Mouse (Mus musculus): ENCODE results near the gene Slc26a3. TPM values are rescaled to one million over a fixed set of nuclear protein-coding genes. Genes with fewer than 3 reads are reported as not detected.

Gene Slc26a3
- polyA plus RNA-seq, 1 experiment from 2014 or later = 0.05 TPM

GRCm38 (mm10) chr12:31380878-31381277 is 9.8 kb upstream of the Slc26a3 start:
- Histone ChIP-seq H3K4me3 (replicated peaks) (no peak overlapping the region), H3K9ac (no peak overlapping the region), H3K36me3 (no peaks in the 10 kb centered on the region), H3K4me2 (no peak overlapping the region), H3K27ac (no peak overlapping the region), H3K27me3 (no peaks in the 10 kb centered on the region), H3K9me3 (replicated peaks) (no peaks in the 10 kb centered on the region), H3K4me1 (peaks cover 9% of the 10 kb centered on the region)
- 20% methylated on average over 2 of the region's 2 CpGs for WGBS
- no peak for ATAC-seq (replicated peaks; ENCODE audit: low FRiP score)

GRCm38 (mm10) chr12:31382451-31382850 is 8.2 kb upstream of the Slc26a3 start:
- Histone ChIP-seq H3K9me3 (replicated peaks) (no peaks in the 10 kb centered on the region), H3K27me3 (no peaks in the 10 kb centered on the region), H3K36me3 (no peaks in the 10 kb centered on the region), H3K4me3 (replicated peaks) (no peak overlapping the region), H3K4me1 (no peaks in the 10 kb centered on the region), H3K4me2 (no peak overlapping the region), H3K27ac (no peak overlapping the region), H3K9ac (no peak overlapping the region)
- no peak for ATAC-seq (replicated peaks; ENCODE audit: low FRiP score)
- WGBS = 50% methylated on average over 2 of the region's 2 CpGs

GRCm38 (mm10) chr12:31387303-31387702 is 3.4 kb upstream of the Slc26a3 start:
- no peak overlapping the region for H3K4me2 ChIP-seq
- no peak overlapping the region for H3K9ac ChIP-seq
- no peaks in the 10 kb centered on the region for H3K27me3 ChIP-seq
- no peak overlapping the region for H3K27ac ChIP-seq
- H3K4me1 ChIP-seq = no peaks in the 10 kb centered on the region
- no peaks in the 10 kb centered on the region for H3K9me3 ChIP-seq (replicated peaks)
- 50% methylated on average over 3 of the region's 3 CpGs for whole genome bisulfite sequencing
- H3K36me3 ChIP-seq = no peaks in the 10 kb centered on the region
- H3K4me3 ChIP-seq (replicated peaks) = no peak overlapping the region
- ATAC-seq (replicated peaks; ENCODE audit: low FRiP score) = no peak

GRCm38 (mm10) chr12:31391696-31392095 is 1.0 kb downstream of the Slc26a3 start:
- WGBS = 84% methylated on average over 12 of the region's 12 CpGs

GRCm38 (mm10) chr12:31395895-31396294 is 5.2 kb downstream of the Slc26a3 start:
- Histone ChIP-seq H3K36me3 (no peaks in the 10 kb centered on the region), H3K4me3 (replicated peaks) (no peak overlapping the region), H3K4me1 (no peaks in the 10 kb centered on the region), H3K27ac (no peak overlapping the region), H3K27me3 (no peaks in the 10 kb centered on the region), H3K9me3 (replicated peaks) (no peaks in the 10 kb centered on the region), H3K9ac (no peak overlapping the region), H3K4me2 (no peak overlapping the region)
- 94% methylated on average over 1 of the region's 1 CpGs for WGBS
- ATAC-seq (replicated peaks; ENCODE audit: low FRiP score) = no peak

More at GRCm38 (mm10) chr12:31391696-31392095, 1.0 kb downstream of the Slc26a3 start:
- Histone ChIP-seq H3K27ac (no peak overlapping the region), H3K4me3 (replicated peaks) (no peak overlapping the region), H3K9me3 (replicated peaks) (no peaks in the 10 kb centered on the region), H3K27me3 (no peaks in the 10 kb centered on the region), H3K4me1 (no peaks in the 10 kb centered on the region), H3K36me3 (no peaks in the 10 kb centered on the region), H3K9ac (no peak overlapping the region), H3K4me2 (no peak overlapping the region)
- no peak for ATAC-seq (replicated peaks; ENCODE audit: low FRiP score)

- H3K4me1 ChIP-seq = no peaks in the 10 kb centered on the region
- no peak overlapping the region for H3K27ac ChIP-seq
- no peaks in the 10 kb centered on the region for H3K36me3 ChIP-seq
- no peak for ATAC-seq (replicated peaks; ENCODE audit: low FRiP score)
- 80% methylated on average over 4 of the region's 4 CpGs for WGBS
- H3K9me3 ChIP-seq (replicated peaks) = no peaks in the 10 kb centered on the region
- H3K27me3 ChIP-seq = no peaks in the 10 kb centered on the region
- no peak overlapping the region for H3K4me3 ChIP-seq (replicated peaks)
- no peak overlapping the region for H3K9ac ChIP-seq
- no peak overlapping the region for H3K4me2 ChIP-seq
Observed at GRCm38 (mm10) chr12:31397709-31398108, 7.0 kb downstream of the Slc26a3 start.

- no peak for ATAC-seq (replicated peaks; ENCODE audit: low FRiP score)
- Histone ChIP-seq H3K4me3 (replicated peaks) (no peak overlapping the region), H3K9me3 (replicated peaks) (no peaks in the 10 kb centered on the region), H3K4me1 (no peaks in the 10 kb centered on the region), H3K4me2 (no peak overlapping the region), H3K27me3 (no peaks in the 10 kb centered on the region), H3K27ac (no peak overlapping the region), H3K36me3 (no peaks in the 10 kb centered on the region), H3K9ac (no peak overlapping the region)
- 60% methylated on average over 1 of the region's 1 CpGs for WGBS
Observed at GRCm38 (mm10) chr12:31400821-31401220, 10.2 kb downstream of the Slc26a3 start.

- Histone ChIP-seq H3K4me2 (no peak overlapping the region), H3K4me1 (no peaks in the 10 kb centered on the region), H3K4me3 (replicated peaks) (no peak overlapping the region), H3K9ac (no peak overlapping the region), H3K27ac (no peak overlapping the region), H3K9me3 (replicated peaks) (no peaks in the 10 kb centered on the region), H3K27me3 (no peaks in the 10 kb centered on the region), H3K36me3 (no peaks in the 10 kb centered on the region)
- WGBS = 89% methylated on average over 6 of the region's 6 CpGs
- ATAC-seq (replicated peaks; ENCODE audit: low FRiP score) = no peak
Observed at GRCm38 (mm10) chr12:31401930-31402329, 11.3 kb downstream of the Slc26a3 start.

- no peak for ATAC-seq (replicated peaks; ENCODE audit: low FRiP score)
- Histone ChIP-seq H3K36me3 (no peaks in the 10 kb centered on the region), H3K27me3 (no peaks in the 10 kb centered on the region), H3K4me3 (replicated peaks) (no peak overlapping the region), H3K4me1 (no peaks in the 10 kb centered on the region), H3K9ac (no peak overlapping the region), H3K4me2 (no peak overlapping the region), H3K9me3 (replicated peaks) (no peaks in the 10 kb centered on the region), H3K27ac (no peak overlapping the region)
- 76% methylated on average over 5 of the region's 5 CpGs for WGBS
Observed at GRCm38 (mm10) chr12:31404575-31405240, 14.0 kb downstream of the Slc26a3 start.

GRCm38 (mm10) chr12:31415971-31416370 is 25.3 kb downstream of the Slc26a3 start:
- no peak for ATAC-seq (replicated peaks; ENCODE audit: low FRiP score)
- no peaks in the 10 kb centered on the region for H3K36me3 ChIP-seq
- WGBS = 72% methylated on average over 2 of the region's 2 CpGs
- H3K27me3 ChIP-seq = 0 out of 2 replicates have a peak, but pooled peaks cover 2% of the 10 kb centered on the region
- H3K27ac ChIP-seq = no peak overlapping the region
- H3K4me2 ChIP-seq = no peak overlapping the region
- H3K9me3 ChIP-seq (replicated peaks) = no peaks in the 10 kb centered on the region
- no peak overlapping the region for H3K4me3 ChIP-seq (replicated peaks)
- no peak overlapping the region for H3K9ac ChIP-seq
- no peaks in the 10 kb centered on the region for H3K4me1 ChIP-seq

- no peak overlapping the region for H3K4me3 ChIP-seq (replicated peaks)
Observed at GRCm38 (mm10) chr12:31421901-31422574, 31.4 kb downstream of the Slc26a3 start.

GRCm38 (mm10) chr12:31437791-31438190 is 47.1 kb downstream of the Slc26a3 start:
- Histone ChIP-seq H3K36me3 (no peaks in the 10 kb centered on the region), H3K4me3 (replicated peaks) (no peak overlapping the region), H3K4me1 (no peaks in the 10 kb centered on the region), H3K27me3 (0 out of 2 replicates have a peak, but pooled peaks cover 4% of the 10 kb centered on the region), H3K4me2 (no peak overlapping the region), H3K9ac (no peak overlapping the region), H3K9me3 (replicated peaks) (no peaks in the 10 kb centered on the region), H3K27ac (no peak overlapping the region)
- WGBS = 82% methylated on average over 6 of the region's 6 CpGs
- no peak for ATAC-seq (replicated peaks; ENCODE audit: low FRiP score)

More at GRCm38 (mm10) chr12:31421901-31422574, 31.4 kb downstream of the Slc26a3 start:
- Histone ChIP-seq H3K27ac (no peak overlapping the region), H3K9ac (no peak overlapping the region), H3K4me2 (no peak overlapping the region), H3K9me3 (replicated peaks) (no peaks in the 10 kb centered on the region), H3K4me1 (no peaks in the 10 kb centered on the region), H3K27me3 (no peaks in the 10 kb centered on the region), H3K36me3 (no peaks in the 10 kb centered on the region)
- ATAC-seq (replicated peaks; ENCODE audit: low FRiP score) = no peak
- 75% methylated on average over 3 of the region's 3 CpGs for WGBS
